Mouse (Mus musculus): ENCODE results near the gene Gm12117. TPM values are rescaled to one million over a fixed set of nuclear protein-coding genes. Genes with fewer than 3 reads are reported as not detected.

Gene Gm12117
- polyA plus RNA-seq, 1 experiment from 2014 or later = not detected

DNA sequence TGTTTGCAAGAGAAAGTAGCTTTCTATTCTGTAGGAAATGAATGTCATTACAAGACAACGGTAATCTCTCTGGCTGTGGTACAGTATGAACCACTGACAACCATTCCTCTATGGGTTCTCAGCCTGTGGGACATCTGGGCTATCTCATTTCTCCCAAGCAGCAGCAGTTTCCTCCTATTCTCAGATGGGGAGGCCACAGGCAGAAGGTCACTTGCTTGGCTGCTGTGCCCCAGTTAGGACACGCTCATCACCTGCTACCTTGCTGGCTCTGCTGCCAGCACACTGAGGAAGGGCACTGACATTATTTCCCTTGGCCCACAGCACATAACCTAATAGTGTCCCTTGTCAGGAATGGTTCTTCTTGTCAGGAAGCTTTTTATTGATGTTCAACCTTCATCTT, 48.4 kb downstream of the Gm12117 start:
- H3K36me3 ChIP-seq = no peaks in the 10 kb centered on the region
- no peak overlapping the region for H3K27ac ChIP-seq
- DNase-seq (ENCODE audit: low spot score) = no peak
- H3K27me3 ChIP-seq (ENCODE audit: low read depth, poor library complexity, severe bottlenecking) = no peaks in the 10 kb centered on the region
- WGBS = 94% methylated on average over 2 of the region's 2 CpGs
- no peaks in the 10 kb centered on the region for H3K9me3 ChIP-seq (replicated peaks)
- H3K4me1 ChIP-seq = no peaks in the 10 kb centered on the region; the same call in 1 of the 2 replicates
- no peak overlapping the region for H3K4me3 ChIP-seq

DNA sequence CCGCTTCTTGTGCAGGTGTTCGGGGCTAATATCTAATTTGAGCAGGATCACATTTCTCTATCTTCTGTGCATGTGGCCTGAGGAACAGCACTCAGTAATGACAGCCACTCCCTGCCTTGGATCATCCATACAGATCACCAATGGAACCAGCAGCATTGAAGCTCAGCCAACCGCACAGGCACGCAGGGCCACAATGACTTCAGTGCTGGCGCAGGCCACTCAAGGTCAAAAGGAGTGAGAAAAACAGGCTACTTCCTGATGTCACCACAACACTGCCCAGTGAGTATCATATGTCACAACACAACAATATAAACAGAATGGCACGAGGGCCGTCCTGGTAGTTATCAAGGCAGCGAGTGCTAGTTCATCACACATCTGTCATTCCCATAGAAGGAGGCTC, 50.0 kb downstream of the Gm12117 start:
- no peaks in the 10 kb centered on the region for H3K36me3 ChIP-seq
- WGBS = 83% methylated on average over 8 of the region's 8 CpGs
- H3K27me3 ChIP-seq (ENCODE audit: low read depth, poor library complexity, severe bottlenecking) = no peaks in the 10 kb centered on the region
- DNase-seq (ENCODE audit: low spot score) = no peak
- no peak overlapping the region for H3K4me3 ChIP-seq
- no peaks in the 10 kb centered on the region for H3K9me3 ChIP-seq (replicated peaks)
- no peak overlapping the region for H3K27ac ChIP-seq
- no peaks in the 10 kb centered on the region; the same call in 1 of the 2 replicates for H3K4me1 ChIP-seq

Other genes with a start within 250 kb of the Gm12117 start
- gene Fgf18, start 129.3 kb downstream of the Gm12117 start, polyA plus RNA-seq (2016; fragmentation: Nextera tagmentation; extraction: Ambion mirVana) = 1.7 and 5.7 TPM in 2 replicates
- gene Npm1, start 113.5 kb downstream of the Gm12117 start, polyA plus RNA-seq (2016; fragmentation: Nextera tagmentation; extraction: Ambion mirVana) = 1,479 and 1,796 TPM in 2 replicates
- not detected in 2 replicates for gene Tlx3, start 73.1 kb downstream of the Gm12117 start, polyA plus RNA-seq (2016; fragmentation: Nextera tagmentation; extraction: Ambion mirVana)
- 7.8 and 8.6 TPM in 2 replicates for gene Ranbp17, start 237.0 kb upstream of the Gm12117 start, polyA plus RNA-seq (2016; fragmentation: Nextera tagmentation; extraction: Ambion mirVana)

Measured in limb, embryonic 10.5 days (tissue).